Mouse (Mus musculus): ENCODE results near the gene Akap1. TPM values are rescaled to one million over a fixed set of nuclear protein-coding genes. Genes with fewer than 3 reads are reported as not detected.

The Akap1 gene
- polyA plus RNA-seq (2011; ENCODE audit: insufficient read depth, insufficient read length, low replicate concordance, missing spikeins), result 3.7 and 7.7 TPM in 2 replicates

DNA sequence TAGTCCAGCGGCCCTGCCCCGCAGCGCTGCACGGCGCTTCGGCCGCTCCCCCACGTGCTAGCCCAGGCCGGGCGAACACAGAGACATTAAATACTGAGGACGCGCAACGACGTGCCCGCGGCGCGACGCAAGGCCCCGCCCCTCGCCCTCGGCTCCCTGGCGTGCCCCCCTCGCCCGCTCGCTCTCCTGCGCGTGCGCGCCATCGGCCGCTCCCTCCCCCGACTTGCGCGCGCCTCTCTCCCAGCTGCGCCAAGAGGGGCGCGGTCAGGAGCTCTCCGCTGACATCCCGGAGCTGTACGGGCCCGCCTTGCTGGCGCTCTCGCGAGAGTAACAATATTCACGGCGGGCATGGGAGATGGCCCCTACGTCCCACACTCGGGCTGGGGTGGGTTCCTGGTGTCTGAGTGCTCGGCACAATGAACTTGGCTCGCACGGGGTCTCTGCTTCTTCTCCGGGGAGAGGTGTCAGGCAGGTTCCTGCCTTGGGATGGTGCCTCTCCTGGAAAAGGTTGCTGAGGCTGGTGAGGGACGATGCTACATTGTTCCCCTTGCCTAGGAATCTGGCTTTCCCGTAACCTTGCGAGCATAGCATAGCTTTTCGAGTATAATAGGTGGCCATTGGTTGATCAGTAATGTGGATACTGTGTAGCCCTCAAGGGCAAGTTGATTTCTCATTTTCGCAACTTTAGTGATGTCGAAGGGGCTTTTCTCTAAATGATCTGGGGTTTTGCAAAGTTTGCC lies at the start of gene Akap1:
Gene Akap1 (minus strand): TSS at position 129 of the 740 bp plus-strand sequence.
- TF ChIP-seq CTCF (IDR thresholded peaks at IDR 0.05; ENCODE audit: control insufficient read depth, insufficient read depth, low read length) (no peak), POLR2A (IDR thresholded peaks at IDR 0.05; ENCODE audit: borderline replicate concordance, control insufficient read depth, low read depth, low read length) (peak; percentile 68; the same call in 1 of the 2 replicates)
- 2% methylated on average over 60 of the region's 60 CpGs for WGBS

GRCm38 (mm10) chr11:88909388-88910036 lies 45.1 kb upstream of the Akap1 start:
- Histone ChIP-seq H3K4me3 (replicated peaks; ENCODE audit: control insufficient read depth, low read depth, low read length) (no peak overlapping the region), H3K27ac (ENCODE audit: control insufficient read depth, insufficient read depth, low read depth, low read length, poor library complexity) (no peak overlapping the region), H3K4me1 (ENCODE audit: control insufficient read depth, insufficient read depth, low read length) (no peaks in the 10 kb centered on the region)
- 84% methylated on average over 8 of the region's 8 CpGs for WGBS
- TF ChIP-seq CTCF (IDR thresholded peaks at IDR 0.05; ENCODE audit: control insufficient read depth, insufficient read depth, low read length) (no peak), POLR2A (IDR thresholded peaks at IDR 0.05; ENCODE audit: borderline replicate concordance, control insufficient read depth, low read depth, low read length) (no peak)

More for the DNA sequence above, at the start of gene Akap1:
- Histone ChIP-seq H3K4me3 (replicated peaks; ENCODE audit: control insufficient read depth, low read depth, low read length) (peak within 1 kb of the TSS; percentile 52), H3K4me1 (ENCODE audit: control insufficient read depth, insufficient read depth, low read length) (no peaks in the 10 kb centered on the region), H3K27ac (ENCODE audit: control insufficient read depth, insufficient read depth, low read depth, low read length, poor library complexity) (no peak within 1 kb of the TSS; the same call in 1 of the 2 replicates)

- H3K4me1 ChIP-seq (ENCODE audit: control insufficient read depth, insufficient read depth, low read length), result no peaks in the 10 kb centered on the region
- no peak overlapping the region for H3K27ac ChIP-seq (ENCODE audit: control insufficient read depth, insufficient read depth, low read depth, low read length, poor library complexity)
- TF ChIP-seq POLR2A (IDR thresholded peaks at IDR 0.05; ENCODE audit: borderline replicate concordance, control insufficient read depth, low read depth, low read length) (no peak), CTCF (IDR thresholded peaks at IDR 0.05; ENCODE audit: control insufficient read depth, insufficient read depth, low read length) (peak; percentile 50)
- H3K4me3 ChIP-seq (replicated peaks; ENCODE audit: control insufficient read depth, low read depth, low read length), result no peak overlapping the region
- WGBS, result 92% methylated on average over 1 of the region's 1 CpGs
These were observed 44.3 kb upstream of the Akap1 start for GRCm38 (mm10) chr11:88908557-88909211.

DNA sequence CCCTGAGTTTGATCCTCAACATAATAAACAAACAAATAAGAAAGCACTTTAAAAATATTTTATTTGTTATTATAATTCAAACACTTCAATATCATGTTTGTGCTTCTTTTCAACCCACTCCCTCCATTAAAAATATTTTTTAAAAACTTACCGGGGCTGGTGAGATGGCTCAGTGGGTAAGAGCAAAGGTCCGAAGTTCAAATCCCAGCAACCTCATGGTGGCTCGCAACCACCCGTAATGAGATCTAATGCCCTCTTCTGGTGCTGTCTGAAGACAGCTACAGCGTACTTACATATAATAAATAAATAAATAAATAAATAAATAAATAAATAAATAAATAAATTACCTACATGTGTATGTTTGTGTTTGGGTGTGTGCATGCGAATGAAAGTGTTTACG lies 43.5 kb upstream of the Akap1 start:
- no peaks in the 10 kb centered on the region for H3K4me1 ChIP-seq (ENCODE audit: control insufficient read depth, insufficient read depth, low read length)
- no peak overlapping the region for H3K4me3 ChIP-seq (replicated peaks; ENCODE audit: control insufficient read depth, low read depth, low read length)
- WGBS, result 88% methylated on average over 7 of the region's 7 CpGs
- no peak for TF ChIP-seq CTCF (IDR thresholded peaks at IDR 0.05; ENCODE audit: control insufficient read depth, insufficient read depth, low read length)
- TF ChIP-seq POLR2A (IDR thresholded peaks at IDR 0.05; ENCODE audit: borderline replicate concordance, control insufficient read depth, low read depth, low read length), result no peak
- H3K27ac ChIP-seq (ENCODE audit: control insufficient read depth, insufficient read depth, low read depth, low read length, poor library complexity), result no peak overlapping the region

DNA sequence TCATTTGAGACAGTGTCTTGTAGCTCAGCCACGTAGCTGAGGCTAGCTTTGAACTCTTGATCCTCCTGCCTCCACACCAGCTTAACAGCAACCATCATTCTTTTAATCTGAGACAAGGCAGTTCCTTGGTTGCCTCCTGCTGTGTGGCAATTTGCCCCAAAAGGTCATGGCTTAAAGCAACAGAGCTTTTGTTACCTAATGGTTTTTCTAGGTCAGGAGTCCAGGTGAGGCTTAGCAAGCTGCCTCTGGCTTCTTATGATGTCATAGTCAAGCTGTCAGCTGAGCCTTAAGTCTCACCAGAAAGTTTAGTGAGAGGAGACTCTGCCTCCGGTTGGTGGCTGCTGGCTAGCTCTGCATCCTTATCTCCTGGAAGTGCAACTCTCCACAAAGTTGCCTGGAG lies 41.2 kb upstream of the Akap1 start:
- WGBS, result 61% methylated on average over 2 of the region's 2 CpGs
- Histone ChIP-seq H3K27ac (ENCODE audit: control insufficient read depth, insufficient read depth, low read depth, low read length, poor library complexity) (no peak overlapping the region), H3K4me1 (ENCODE audit: control insufficient read depth, insufficient read depth, low read length) (no peaks in the 10 kb centered on the region), H3K4me3 (replicated peaks; ENCODE audit: control insufficient read depth, low read depth, low read length) (no peak overlapping the region)
- TF ChIP-seq POLR2A (IDR thresholded peaks at IDR 0.05; ENCODE audit: borderline replicate concordance, control insufficient read depth, low read depth, low read length) (no peak), CTCF (IDR thresholded peaks at IDR 0.05; ENCODE audit: control insufficient read depth, insufficient read depth, low read length) (no peak)

DNA sequence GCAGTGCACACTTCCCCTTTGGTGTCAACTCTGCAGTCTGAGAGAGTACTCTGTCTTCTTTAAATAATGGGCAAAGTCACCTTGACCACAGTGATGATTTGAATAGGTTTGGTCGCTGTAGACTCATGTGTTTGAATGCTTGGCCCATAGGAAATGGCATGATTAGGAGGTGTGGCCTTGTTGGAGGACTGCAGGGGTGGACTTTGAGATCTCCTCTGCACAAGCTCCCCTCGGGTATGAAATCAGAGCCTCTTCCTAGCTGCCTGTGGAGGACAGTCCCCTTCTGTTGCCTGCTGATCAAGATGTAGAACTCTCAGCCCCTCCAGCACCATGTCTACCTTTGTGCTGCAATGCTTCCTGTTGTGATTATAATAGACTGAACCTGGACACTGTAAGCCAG lies 39.7 kb upstream of the Akap1 start:
- TF ChIP-seq CTCF (IDR thresholded peaks at IDR 0.05; ENCODE audit: control insufficient read depth, insufficient read depth, low read length) (no peak), POLR2A (IDR thresholded peaks at IDR 0.05; ENCODE audit: borderline replicate concordance, control insufficient read depth, low read depth, low read length) (no peak)
- Histone ChIP-seq H3K4me1 (ENCODE audit: control insufficient read depth, insufficient read depth, low read length) (no peaks in the 10 kb centered on the region), H3K4me3 (replicated peaks; ENCODE audit: control insufficient read depth, low read depth, low read length) (no peak overlapping the region), H3K27ac (ENCODE audit: control insufficient read depth, insufficient read depth, low read depth, low read length, poor library complexity) (no peak overlapping the region)
- WGBS, result 42% methylated on average over 2 of the region's 2 CpGs

- 76% methylated on average over 6 of the region's 6 CpGs for WGBS
- no peaks in the 10 kb centered on the region for H3K4me1 ChIP-seq (ENCODE audit: control insufficient read depth, insufficient read depth, low read length)
- no peak overlapping the region for H3K4me3 ChIP-seq (replicated peaks; ENCODE audit: control insufficient read depth, low read depth, low read length)
- TF ChIP-seq POLR2A (IDR thresholded peaks at IDR 0.05; ENCODE audit: borderline replicate concordance, control insufficient read depth, low read depth, low read length) (no peak), CTCF (IDR thresholded peaks at IDR 0.05; ENCODE audit: control insufficient read depth, insufficient read depth, low read length) (no peak)
- no peak overlapping the region for H3K27ac ChIP-seq (ENCODE audit: control insufficient read depth, insufficient read depth, low read depth, low read length, poor library complexity)
These were observed 38.4 kb upstream of the Akap1 start for GRCm38 (mm10) chr11:88902762-88903161.

- no peak overlapping the region for H3K27ac ChIP-seq (ENCODE audit: control insufficient read depth, insufficient read depth, low read depth, low read length, poor library complexity)
- TF ChIP-seq POLR2A (IDR thresholded peaks at IDR 0.05; ENCODE audit: borderline replicate concordance, control insufficient read depth, low read depth, low read length) (no peak), CTCF (IDR thresholded peaks at IDR 0.05; ENCODE audit: control insufficient read depth, insufficient read depth, low read length) (no peak)
- H3K4me1 ChIP-seq (ENCODE audit: control insufficient read depth, insufficient read depth, low read length), result no peaks in the 10 kb centered on the region
- WGBS, result 60% methylated on average over 7 of the region's 7 CpGs
- no peak overlapping the region for H3K4me3 ChIP-seq (replicated peaks; ENCODE audit: control insufficient read depth, low read depth, low read length)
These were observed 37.0 kb upstream of the Akap1 start for GRCm38 (mm10) chr11:88901341-88901802.
